Mouse (Mus musculus) embryonic facial prominence, embryonic 12.5 days (tissue): ENCODE data around the gene Gm5538. TPM values are rescaled to one million over a fixed set of nuclear protein-coding genes. Genes with fewer than 3 reads are reported as not detected.

Experiments
- ATAC-seq: fragments of 200-750 bp; cut with Nextera tagmentation; 2 replicates; pipeline ENCODE4 v1.8.0; 2017; ENCODE audit not compliant: insufficient number of reproducible peaks, insufficient read depth, low FRiP score, low TSS enrichment
- H3K27ac ChIP-seq: fragments of 300-500 bp; sonication (generic); 2 replicates; pipeline ENCODE4 v1.5.1; 2016; ENCODE audit warnings: mild to moderate bottlenecking
- H3K27me3 ChIP-seq: fragments of 300-500 bp; sonication (generic); 2 replicates; pipeline ENCODE4 v1.6.1; 2016; ENCODE audit warnings: mild to moderate bottlenecking, moderate library complexity
- H3K36me3 ChIP-seq: fragments of 300-500 bp; sonication (generic); 2 replicates; pipeline ENCODE4 v1.6.1; 2016; ENCODE audit warnings: mild to moderate bottlenecking
- H3K4me1 ChIP-seq: fragments of 300-500 bp; sonication (generic); 2 replicates; pipeline ENCODE4 v1.6.1; 2016
- H3K4me2 ChIP-seq: fragments of 300-500 bp; sonication (generic); replicated peaks from 2 replicates; pipeline ENCODE4 v1.6.1; 2016; ENCODE audit warnings: mild to moderate bottlenecking, moderate library complexity
- H3K4me3 ChIP-seq: fragments of 300-500 bp; sonication (generic); 2 replicates; pipeline ENCODE4 v1.5.1; 2016; ENCODE audit warnings: mild to moderate bottlenecking
- H3K9ac ChIP-seq: fragments of 300-500 bp; sonication (generic); 2 replicates; pipeline ENCODE4 v1.6.1; 2016; ENCODE audit warnings: mild to moderate bottlenecking, moderate library complexity
- H3K9me3 ChIP-seq: fragments of 300-500 bp; sonication (generic); 2 replicates; pipeline ENCODE4 v1.6.1; 2016; ENCODE audit warnings: mild to moderate bottlenecking, moderate library complexity
- WGBS: fragments of 180-500 bp; shearing (Covaris S2); methylation state at CpG from one replicate; pipeline ENCODE4 v1.1.7; 2016; 5-methylcytosine and 5-hydroxymethylcytosine counted together
- polyA plus RNA-seq: library from polyadenylated mRNA; unstranded; fragments of >200 nt; fragmentation: Nextera tagmentation; extraction: Ambion mirVana; gene quantifications from 2 replicates; pipeline ENCODE4 v1.2.1, GENCODE M21; 2016

Gm5538 gene
- polyA plus RNA-seq: not detected in 2 replicates

- H3K36me3 ChIP-seq: no peaks in the 10 kb centered on the region
- no peak within 1 kb of the TSS for H3K27ac ChIP-seq
- H3K4me2 ChIP-seq: no peak within 1 kb of the TSS
- H3K4me3 ChIP-seq: no peak within 1 kb of the TSS
- H3K4me1 ChIP-seq: no peaks in the 10 kb centered on the region
- ATAC-seq: no peak
- WGBS: 91% methylated on average over 2 of the region's 2 CpGs
- no peaks in the 10 kb centered on the region for H3K27me3 ChIP-seq
- no peak within 1 kb of the TSS for H3K9ac ChIP-seq
- H3K9me3 ChIP-seq: no peaks in the 10 kb centered on the region
Measured at GRCm38 (mm10) chr3:59729490-59729889, at the start of gene Gm5538. TSS of gene Gm5538 (plus strand) at chr3:59729790.

- WGBS: 81% methylated on average over 3 of the region's 3 CpGs
- ATAC-seq: no peak
- H3K4me3 ChIP-seq: no peak overlapping the region
- H3K27me3 ChIP-seq: no peaks in the 10 kb centered on the region
- no peak overlapping the region for H3K4me2 ChIP-seq
- no peak overlapping the region for H3K9ac ChIP-seq
- H3K4me1 ChIP-seq: no peaks in the 10 kb centered on the region
- H3K27ac ChIP-seq: no peak overlapping the region
- H3K9me3 ChIP-seq: no peaks in the 10 kb centered on the region
- no peaks in the 10 kb centered on the region for H3K36me3 ChIP-seq
Measured at GRCm38 (mm10) chr3:59697391-59697790, 32.2 kb upstream of the Gm5538 start.

GRCm38 (mm10) chr3:59702614-59703110 is 26.9 kb upstream of the Gm5538 start:
- Histone ChIP-seq H3K36me3 (no peaks in the 10 kb centered on the region), H3K27me3 (no peaks in the 10 kb centered on the region), H3K27ac (no peak overlapping the region), H3K4me3 (no peak overlapping the region), H3K9ac (no peak overlapping the region), H3K9me3 (no peaks in the 10 kb centered on the region), H3K4me2 (no peak overlapping the region), H3K4me1 (no peaks in the 10 kb centered on the region)
- no peak for ATAC-seq
- WGBS: 91% methylated on average over 1 of the region's 1 CpGs

GRCm38 (mm10) chr3:59739866-59740265 is 10.3 kb downstream of the Gm5538 start:
- no peak overlapping the region for H3K9ac ChIP-seq
- ATAC-seq: no peak
- no peaks in the 10 kb centered on the region for H3K27me3 ChIP-seq
- no peaks in the 10 kb centered on the region for H3K36me3 ChIP-seq
- no peak overlapping the region for H3K27ac ChIP-seq
- 78% methylated on average over 1 of the region's 1 CpGs for WGBS
- no peak overlapping the region for H3K4me2 ChIP-seq
- H3K4me1 ChIP-seq: no peaks in the 10 kb centered on the region
- no peaks in the 10 kb centered on the region for H3K9me3 ChIP-seq
- H3K4me3 ChIP-seq: no peak overlapping the region

- Histone ChIP-seq H3K27me3 (no peaks in the 10 kb centered on the region), H3K4me3 (no peak overlapping the region), H3K36me3 (no peaks in the 10 kb centered on the region), H3K4me2 (no peak overlapping the region), H3K9ac (no peak overlapping the region), H3K27ac (no peak overlapping the region), H3K4me1 (no peaks in the 10 kb centered on the region), H3K9me3 (no peaks in the 10 kb centered on the region)
- 21% methylated on average over 2 of the region's 2 CpGs for WGBS
- ATAC-seq: no peak
Measured at GRCm38 (mm10) chr3:59744181-59744580, 14.6 kb downstream of the Gm5538 start.

Other genes with a start within 250 kb of the Gm5538 start
- gene Gm8298, start 131.3 kb downstream of the Gm5538 start, polyA plus RNA-seq: not detected in 2 replicates
- not detected in 2 replicates for gene C130079G13Rik, start 195.4 kb downstream of the Gm5538 start, polyA plus RNA-seq